Mouse (Mus musculus) ZHBTc4 (cell line): Measurements from ENCODE around the gene Ptgis.

ENCODE experiments used
- DNase-seq: peaks from one replicate; pipeline ENCODE4 v3.0.0-alpha.2; 2011; ENCODE audit warnings: low read depth, low spot score

Gene Ptgis

DNA sequence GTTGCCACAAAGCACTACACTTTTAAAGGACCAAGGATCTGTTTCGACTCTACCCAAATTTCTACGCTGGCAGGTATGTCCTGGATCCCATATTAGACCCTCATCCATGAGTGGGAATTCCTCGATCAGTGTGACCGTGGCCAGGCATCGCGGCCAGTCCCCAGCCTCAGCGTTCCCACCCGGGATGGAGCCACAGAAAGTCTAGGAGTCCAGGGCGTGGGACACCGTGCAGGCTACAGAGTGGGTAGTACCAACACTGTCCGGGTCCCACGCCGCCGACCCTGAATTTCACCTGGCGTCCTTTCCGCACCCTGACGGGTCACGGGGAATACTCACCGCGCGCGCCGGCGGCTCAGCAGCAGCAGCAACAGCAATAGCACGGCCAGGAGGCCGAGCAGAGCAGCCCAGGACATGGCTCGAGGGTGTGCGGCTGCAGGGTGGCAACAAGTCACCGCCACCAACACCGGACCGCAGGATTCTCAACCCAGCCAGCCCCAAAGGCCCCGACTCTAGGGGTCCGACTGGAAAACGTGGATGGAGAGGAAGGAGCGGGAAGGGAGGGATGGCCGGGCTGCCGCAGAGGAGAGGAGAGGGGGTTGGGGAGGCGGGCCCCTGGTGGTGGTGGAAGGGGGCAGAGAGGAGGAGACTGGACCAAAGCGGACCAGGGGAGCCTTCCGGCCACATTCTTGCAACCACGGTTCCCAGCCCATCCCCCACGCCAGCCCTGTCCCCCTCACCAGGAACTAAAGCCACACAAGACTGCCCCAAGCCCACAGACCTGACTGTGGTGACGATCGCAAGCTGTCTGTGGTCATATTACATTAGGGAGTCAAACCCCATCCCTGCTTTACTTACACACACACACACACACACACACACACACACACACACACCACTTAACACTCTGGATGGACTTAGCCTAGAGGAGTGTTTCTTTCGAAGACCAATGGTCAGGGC, at the start of gene Ptgis:
TSS of gene Ptgis (minus strand) at position 597 of the 957 bp plus-strand sequence.
- peak; percentile 41 for DNase-seq

DNA sequence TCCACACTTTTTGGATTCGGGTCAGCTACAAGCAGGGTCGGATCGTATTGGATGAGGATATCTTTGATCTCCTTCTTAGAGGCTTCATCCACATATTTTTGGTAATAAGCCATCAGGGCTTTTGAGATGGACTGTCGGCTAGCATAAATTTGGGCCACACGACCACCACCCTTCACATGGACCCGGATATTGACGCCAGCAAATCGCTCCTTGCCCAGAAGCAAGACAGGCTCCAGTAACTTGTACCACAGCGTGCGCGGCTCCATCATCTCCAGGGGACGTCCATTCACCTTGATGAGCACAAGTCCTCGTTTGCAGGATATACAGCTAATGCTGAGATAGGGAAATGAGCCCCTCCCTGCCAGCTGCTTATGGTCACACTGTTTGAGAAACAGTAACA, 41.1 kb upstream of the Ptgis start:
- DNase-seq = no peak

DNA sequence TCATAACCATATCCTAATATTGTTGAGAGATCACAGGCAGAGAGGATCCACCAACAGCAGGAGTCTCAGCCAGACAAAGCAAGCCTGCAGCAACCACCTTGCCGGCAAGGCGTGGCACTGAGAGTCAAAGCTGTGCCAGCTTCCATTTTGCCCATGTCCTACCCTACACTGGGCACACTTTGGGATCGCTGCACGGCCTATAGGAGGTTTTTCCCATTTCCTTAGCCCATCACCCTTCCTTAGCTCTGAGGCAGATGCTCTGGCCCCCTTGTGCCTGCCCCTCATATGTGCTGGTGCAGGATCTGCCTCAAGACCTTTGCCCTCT, 40.5 kb upstream of the Ptgis start:
- no peak for DNase-seq

DNA sequence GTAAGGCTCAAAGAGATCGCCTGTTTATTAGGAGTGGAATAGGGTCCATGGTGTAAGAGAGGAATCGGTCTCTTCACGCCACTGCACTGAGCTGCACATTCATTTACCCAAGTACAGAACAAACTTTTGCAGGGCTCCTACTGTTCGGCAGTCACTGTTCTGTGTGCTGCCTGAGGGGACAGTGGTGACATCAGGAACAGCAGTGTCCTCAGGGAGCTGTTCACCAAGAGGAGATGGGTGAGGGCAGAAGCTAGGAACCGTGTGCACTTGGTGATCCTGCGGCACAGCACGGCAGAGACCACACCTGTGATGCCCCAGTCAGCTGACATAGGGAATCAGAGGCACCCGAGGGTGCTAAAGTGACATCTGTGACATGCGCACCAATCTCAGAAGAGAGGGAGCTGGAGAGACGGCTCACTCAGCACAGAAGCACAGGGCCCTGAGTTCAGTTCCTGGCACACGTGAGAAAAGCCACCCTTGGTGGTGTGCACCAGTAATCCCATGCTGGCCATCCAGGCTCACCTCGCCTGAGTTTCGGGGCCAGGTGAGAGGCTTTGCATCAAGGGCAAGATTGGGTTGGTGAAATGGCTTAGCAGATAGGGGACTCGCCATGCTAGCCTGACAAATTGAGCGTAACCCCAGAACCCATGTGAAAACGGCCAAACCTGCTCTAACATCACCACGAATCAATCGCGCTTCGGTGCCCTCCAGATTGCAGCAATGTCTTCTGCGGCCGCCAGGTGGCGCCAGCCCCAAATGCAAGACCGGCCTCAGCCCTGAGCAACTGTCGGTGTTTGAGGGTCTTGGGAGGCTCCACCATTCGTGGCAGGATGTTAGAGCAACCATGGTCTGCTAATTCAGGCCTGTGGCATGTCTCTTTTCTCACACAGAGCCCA, 39.9 kb upstream of the Ptgis start:
- DNase-seq = peak; percentile 70

DNA sequence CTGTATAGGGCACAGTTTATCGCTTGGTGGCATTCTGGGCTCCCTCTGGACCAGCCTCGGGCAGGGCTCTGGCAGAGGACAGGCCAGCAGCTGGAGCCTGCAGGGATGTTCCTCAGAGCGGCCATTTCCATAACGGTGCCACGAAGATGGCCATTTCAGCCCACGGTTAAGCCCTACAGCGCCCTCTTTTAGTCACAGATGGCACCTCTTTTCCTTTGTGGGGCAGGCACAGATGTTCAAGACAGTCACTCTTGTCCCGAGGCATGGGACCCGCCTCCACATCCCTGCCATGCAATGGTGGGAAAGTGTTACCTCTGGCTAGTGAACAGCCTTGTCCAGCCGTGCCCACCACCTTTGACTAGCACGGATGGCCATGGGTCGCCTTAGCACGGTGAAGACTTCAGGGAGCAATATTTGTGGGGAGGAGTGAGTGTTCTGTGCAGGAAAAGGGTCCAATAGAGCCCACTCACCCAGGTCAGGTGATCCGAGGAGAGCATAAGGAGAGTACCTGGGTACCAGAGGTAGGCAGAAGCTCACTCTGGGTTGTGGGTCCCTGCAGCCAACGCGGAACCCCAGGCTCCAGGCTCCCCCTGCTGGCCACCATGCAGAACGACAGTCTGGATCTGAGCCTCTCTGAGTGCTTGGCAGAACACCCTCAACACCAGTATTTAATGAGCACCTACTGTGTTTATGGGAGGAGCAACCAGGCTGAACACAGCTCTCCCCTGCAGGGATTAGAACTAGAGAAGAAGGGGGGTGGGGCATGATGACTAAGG, 38.5 kb upstream of the Ptgis start:
- peak; percentile 89 for DNase-seq

DNA sequence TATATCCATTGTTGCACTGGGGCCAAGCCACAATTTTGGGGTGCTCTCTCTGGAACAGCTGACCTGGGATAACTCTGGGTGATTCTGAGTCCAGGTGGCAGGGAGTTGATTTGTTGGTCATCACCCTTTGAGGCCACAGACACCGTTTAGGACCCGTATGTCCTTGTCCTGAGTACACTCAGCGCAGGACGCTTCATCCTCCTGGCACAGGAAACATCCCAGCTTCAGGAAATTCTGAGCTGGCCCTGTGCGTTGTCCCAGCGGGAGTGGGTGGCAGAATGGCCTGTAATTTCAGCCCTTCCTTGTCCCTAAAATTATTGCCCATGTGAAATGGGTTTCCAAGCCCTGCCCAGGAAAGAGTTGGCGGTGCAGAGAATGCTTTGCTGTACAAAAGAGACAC, 37.6 kb upstream of the Ptgis start:
- DNase-seq = no peak

DNA sequence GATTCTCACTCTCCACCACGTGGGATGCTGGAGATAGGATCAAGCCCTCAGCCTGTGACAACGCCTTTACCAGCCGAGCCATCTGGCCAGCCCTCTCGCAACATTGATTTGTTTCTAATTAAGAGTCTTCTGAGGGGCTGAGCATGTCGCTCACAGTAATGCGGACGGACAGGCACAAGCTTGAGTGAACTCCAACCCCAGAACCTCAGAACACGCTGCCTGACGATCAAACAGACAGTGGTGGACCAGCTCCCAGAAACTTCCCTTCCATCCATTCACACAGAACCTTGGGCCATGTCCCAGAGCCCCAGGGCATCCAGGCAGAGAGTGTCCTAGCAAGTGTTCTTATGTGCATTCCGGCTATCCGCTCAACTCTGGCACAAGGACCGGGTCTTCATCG, 36.6 kb upstream of the Ptgis start:
- DNase-seq = no peak

DNA sequence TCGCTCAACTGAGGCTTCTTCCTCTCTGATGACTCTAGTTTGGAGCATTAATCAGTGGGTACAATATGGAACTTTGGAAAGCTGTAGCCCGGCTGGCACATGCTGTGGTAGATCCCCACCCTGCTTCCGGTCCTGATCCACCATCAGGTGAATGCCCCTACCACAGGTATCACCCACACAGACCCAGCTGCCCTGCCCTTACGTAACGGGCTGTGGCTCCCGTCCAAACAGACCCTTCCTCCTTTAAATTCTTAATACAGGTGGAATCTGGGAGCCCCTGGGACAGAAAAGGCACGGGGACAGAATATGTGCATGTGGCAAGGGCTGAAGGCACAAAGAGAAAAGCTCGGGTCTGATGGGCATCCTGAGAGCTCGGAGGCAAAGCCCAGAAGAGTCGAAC, 35.5 kb upstream of the Ptgis start:
- no peak for DNase-seq

DNA sequence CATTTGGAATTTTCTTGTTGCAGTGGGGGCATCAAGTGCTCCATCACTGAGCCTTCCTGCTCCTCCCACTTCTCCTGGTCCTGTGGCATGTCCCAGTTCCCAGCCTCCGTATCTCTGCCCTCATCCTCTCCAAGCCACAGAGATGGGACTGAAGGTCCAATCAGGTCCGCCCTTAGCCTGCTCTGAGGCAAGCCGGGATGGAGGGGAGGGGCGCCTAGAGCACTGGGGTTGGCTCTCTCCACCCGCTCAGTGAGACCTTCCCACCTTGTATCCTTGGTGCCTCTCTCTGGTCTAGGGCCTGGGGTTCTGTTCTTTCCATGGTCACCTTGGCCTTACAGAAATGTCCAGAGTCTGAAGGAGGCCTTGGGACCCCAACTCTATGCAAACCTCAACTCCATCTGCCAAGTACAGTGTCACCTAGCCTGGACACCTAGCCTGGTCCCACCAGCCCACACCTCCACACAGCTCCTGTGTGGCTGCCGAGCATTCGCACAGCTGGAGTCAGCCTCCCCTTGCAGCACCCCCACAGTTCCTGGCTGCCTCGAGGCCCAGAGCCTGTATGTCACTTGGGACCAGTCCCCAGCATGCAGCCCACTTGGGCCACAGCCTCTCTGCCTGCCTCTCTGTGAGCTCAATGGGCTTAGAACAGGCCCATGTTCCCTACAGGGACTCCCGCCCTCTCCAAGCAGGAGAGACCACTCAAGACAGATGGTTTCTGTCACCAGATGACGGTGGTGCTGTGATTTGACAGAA, 34.5 kb upstream of the Ptgis start:
- no peak for DNase-seq

DNA sequence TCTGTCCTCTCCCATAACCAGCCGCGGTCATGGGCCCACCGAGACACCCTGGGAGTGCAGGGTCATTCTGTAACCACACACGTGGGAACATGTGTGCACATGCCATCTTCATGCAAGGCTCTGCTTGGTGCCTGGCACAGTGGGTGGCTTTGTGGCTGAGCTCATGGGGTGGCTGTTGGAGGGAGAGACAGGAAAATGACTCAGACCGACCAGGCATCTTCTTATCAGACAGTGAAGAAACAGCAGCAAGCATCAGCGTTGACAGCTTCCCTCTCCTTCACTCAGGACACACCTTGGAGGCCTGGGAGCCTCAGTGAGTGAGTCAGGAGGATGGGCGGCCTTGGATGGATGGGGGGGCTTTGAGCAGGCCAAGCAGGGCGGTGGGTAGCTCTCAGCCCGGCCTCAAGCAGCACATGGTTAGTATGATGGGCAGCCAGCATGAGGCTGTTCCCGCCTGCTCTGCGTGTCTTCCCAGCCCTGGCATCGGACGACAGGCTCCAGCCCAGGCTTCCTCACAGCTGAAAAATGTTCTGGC, 32.9 kb upstream of the Ptgis start:
- no peak for DNase-seq

DNA sequence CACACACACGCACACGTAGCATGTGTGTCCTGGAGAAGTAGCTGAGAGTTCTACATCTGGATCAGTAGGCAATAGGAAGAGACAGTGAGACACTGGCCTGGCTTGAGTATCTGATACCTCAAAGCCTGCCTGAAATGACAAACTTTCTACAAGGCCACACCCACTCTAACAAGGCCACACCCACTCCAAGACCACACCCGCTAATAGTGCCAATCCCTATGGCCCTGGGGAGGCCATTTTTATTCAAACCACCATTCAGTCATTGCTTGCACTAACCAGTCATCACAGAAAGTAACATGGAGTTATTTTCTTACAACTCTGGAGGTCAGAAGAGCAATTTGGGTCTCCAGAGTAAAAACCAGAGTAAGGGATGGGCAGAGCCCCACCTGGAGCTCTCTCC, 32.3 kb upstream of the Ptgis start:
- no peak for DNase-seq

DNA sequence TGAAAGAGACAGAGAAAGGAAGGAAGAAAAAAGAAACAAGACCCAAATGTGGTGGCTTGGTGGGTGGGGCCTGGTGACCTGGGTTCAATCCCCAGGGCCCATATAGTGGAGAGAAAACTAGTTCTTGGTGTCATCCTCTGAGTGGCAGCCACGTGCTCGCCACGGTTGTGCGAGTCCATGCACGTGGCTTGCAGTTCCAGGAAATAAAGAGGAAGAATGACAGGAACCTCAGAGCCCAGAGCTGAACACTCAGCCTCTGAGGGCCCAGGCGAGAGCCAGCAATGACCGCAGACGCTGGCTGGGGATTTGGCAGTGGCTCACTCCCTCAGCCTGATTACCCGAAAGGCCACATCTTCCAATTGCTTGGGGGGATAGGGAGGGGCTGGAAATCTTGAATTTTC, 30.7 kb upstream of the Ptgis start:
- no peak for DNase-seq

DNA sequence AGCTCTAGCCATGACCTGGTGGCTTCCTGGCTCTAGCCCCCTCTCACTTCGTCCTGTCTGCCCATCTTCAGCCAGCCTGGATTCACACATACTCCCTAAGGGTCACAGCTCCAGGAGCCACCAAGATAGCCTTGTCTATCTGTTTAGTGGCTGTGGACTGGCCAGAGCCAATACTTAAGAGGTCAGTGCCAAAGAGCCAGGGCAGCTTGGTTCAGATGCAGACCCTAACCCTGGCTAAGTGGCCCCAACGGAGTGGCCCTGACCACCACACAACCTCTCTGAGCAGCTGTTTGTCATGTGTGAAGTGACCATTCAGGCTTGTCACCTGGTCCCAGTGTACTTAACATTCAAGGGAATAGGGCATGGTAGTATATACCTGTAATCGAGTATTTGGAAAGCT, 30.1 kb upstream of the Ptgis start:
- no peak for DNase-seq

DNA sequence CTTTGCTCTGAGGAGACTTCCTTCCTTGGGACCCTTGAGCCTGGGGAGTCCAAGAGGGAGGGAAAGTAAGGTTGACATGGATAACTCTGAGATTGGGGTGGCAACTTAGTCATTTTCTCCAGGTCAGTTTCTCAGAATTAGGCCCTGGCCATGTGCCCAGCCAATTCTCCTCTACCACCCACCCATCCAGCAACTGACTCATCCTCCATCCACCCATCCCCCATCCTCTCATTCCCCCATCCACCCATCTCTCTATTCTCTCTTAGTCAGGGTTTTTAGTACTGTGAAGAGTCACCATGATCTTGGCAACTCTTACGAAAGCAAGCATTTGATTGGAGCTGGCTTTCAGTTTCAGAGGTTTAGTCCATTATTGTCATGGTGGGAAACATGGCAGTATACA, 28.3 kb upstream of the Ptgis start:
- DNase-seq = no peak

DNA sequence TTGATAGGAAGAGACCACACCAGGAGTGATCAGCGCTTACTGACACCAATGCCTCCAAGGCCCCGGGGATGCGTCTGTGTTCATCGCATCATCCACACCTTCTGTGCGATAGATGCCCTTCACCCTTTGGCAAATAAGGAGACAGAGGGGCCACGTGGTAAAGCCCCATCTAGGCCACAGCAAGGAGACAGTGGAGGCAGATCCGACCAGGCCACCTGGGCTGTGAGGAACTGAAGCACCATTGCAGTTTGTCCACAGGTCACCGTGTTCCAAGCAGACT, 27.9 kb upstream of the Ptgis start:
- no peak for DNase-seq

DNA sequence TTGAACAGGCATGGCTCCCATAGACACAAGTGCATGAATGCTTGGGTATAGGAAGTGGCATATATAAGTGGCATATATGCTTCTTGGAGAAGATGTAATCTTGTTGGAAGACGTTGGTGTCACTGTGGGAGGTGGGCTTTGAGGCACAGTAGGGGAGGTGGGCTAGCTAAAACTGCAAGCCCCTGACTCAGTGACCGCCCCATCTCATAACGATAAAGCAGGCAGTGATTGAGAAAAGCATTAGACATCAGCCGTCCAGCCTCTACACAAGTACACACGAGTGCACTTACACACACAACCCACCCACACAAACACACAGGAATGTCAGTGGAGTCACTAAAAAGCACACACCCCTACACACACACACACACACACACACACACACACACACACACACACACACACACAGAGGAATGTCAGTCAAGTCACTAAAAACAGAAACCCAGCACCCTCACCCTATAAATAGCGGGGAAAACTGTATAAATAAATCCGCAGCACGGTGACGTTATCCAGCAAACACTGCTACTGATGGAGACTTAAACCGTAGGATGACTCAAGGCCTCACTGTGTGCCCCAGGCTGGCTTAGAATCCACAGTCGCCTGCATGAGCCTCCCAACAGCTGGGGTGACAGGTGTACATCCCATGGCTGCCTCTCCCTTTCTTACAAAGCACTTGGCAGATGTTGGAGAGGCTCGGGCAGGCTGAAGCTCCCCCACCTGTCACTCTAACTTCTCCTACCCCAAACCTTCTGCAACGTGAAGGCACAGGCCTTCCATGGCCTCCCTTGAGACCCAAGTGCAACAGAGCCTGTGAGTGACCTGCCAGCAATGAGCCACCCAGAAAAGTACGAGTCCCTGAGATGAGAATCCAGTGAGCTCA, 27.4 kb upstream of the Ptgis start:
- DNase-seq = no peak

DNA sequence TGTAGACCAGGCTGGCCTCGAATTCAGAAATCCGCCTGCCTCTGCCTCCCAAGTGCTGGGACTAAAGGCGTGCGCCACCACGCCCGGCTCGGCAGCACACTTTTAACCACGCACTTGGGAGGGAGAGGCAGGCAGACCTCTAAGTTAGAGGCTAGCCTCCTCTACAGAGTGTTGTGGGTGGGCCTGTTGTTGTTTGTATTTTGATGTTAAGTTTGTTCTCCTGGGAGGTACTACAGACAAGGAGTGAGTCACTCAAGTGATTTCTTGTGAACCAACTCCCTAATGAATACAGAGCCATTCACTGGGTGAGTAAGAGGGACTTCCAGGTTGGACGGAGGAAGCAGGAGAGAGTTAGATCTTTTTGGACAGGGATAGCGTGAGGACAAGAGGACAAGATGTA, 25.8 kb upstream of the Ptgis start:
- DNase-seq = peak; percentile 78

DNA sequence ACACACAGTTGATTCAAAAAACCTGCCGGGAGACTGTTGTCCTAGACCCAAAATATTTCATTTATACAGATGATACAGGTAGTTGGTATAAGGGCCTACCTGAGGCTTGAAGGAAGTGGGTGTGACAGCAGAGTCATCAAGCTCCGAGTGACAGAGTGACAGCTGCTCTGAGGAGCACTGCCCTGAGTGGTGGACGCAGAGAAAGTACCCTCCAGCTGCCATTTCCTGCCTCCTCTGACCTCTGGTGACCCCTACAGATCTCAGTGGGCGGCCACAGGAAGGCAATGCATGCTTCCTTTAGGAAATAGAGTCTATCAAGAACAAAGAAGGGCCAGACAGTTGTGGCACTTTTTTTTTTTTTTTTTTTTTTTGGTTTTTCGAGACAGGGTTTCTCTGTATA, 25.4 kb upstream of the Ptgis start:
- peak; percentile 61 for DNase-seq

DNA sequence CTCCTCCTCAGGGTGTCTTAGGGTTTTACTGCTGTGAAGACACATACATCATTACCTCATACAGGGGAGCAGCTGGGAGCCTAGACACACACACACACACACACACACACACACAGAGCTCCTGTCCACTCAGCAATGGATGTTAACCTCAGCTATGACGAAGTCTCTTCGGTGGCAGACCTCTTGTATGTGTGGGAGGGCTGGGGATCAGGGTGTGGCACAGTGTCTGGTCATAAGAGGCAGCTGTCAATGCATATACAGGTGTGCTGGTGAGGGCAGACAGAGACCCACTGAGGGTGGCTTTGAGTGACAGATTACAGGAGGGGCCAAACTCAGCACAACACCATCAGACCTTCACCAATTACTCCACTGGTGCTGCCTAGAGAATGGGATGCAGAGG, 24.6 kb upstream of the Ptgis start:
- DNase-seq = no peak

DNA sequence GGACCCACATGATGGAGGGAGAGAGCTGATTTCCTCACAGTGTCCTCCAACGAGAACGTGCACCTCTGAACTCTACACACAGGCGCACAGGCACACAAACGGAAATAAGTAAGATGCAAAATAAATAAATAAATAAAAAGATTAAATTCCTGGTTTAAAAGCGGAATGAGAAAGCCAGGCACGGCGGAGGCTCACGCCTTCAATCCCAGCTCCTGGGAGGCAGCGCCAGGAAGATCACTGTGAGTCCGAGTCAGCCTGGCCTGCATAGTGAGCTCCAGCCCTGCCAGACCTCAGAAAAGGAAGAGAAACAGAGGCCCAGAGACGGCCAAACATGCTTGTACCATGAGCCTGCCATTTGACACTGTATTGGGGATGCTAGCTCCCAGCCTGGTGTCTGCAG, 23.5 kb upstream of the Ptgis start:
- no peak for DNase-seq
